In genomic region chr3:88622941-88623345, GRCm38 (mm10) we compare ENCODE assay signal across 9 mouse cellular contexts. TPM values are rescaled to one million over a fixed set of nuclear protein-coding genes. Genes with fewer than 3 reads are reported as not detected.
DNase-seq lines count a peak whose midpoint lies in the region; ATAC-seq lines count a peak whose summit lies in the region.
"Had no signal": no experiment of that assay in that cellular context is flagged by ENCODE, and none has a peak within 500 bp of the region (broad histone marks: within the 10 kb centered on the region; RNA-seq: fewer than 3 reads in every experiment).

No protein-coding gene starts in this region.

- peak overlapping the region; percentile 77 for H3K4me3 ChIP-seq in forebrain, embryonic 15.5 days
- peak overlapping the region; percentile 93 for H3K4me3 ChIP-seq in intestine, embryonic 15.5 days (replicated peaks)

- H3K36me3 ChIP-seq in forebrain, embryonic 15.5 days = peaks cover 7% of the 10 kb centered on the region; the same call in 1 of the 2 replicates
- H3K36me3 ChIP-seq in intestine, embryonic 15.5 days = no peaks in the 10 kb centered on the region

- no peak for DNase-seq in frontal cortex, postnatal 14 days (ENCODE audit: low spot score in 2 of 2)
- peak; percentile 10 for DNase-seq in T-cell, adult 2 months (ENCODE audit: low spot score)
- peak; percentile 68 for DNase-seq in lung, postnatal 36 days
- DNase-seq in thymus, postnatal 0 days (ENCODE audit: low spot score) = peak; percentile 50
- DNase-seq in left cerebral cortex, postnatal 36 days (ENCODE audit: low spot score in 2 of 2) = no peak

- H3K9ac ChIP-seq in forebrain, embryonic 15.5 days (replicated peaks) = peak overlapping the region; percentile 88
- peak overlapping the region; percentile 95 for H3K9ac ChIP-seq in intestine, embryonic 15.5 days

- ATAC-seq in frontal cortex, adult (ENCODE audit: low TSS enrichment) = peak; percentile 18; the same call in 1 of the 2 replicates
- peak; percentile 66 for ATAC-seq in forebrain, embryonic 15.5 days (replicated peaks)
- ATAC-seq in intestine, embryonic 15.5 days = peak; percentile 40; the same call in 1 of the 2 replicates

- no peaks in the 10 kb centered on the region for H3K9me3 ChIP-seq in forebrain, embryonic 15.5 days
- no peaks in the 10 kb centered on the region for H3K9me3 ChIP-seq in intestine, embryonic 15.5 days

- H3K27me3 ChIP-seq in forebrain, embryonic 15.5 days = no peaks in the 10 kb centered on the region
- no peaks in the 10 kb centered on the region for H3K27me3 ChIP-seq in intestine, embryonic 15.5 days (replicated peaks)
- H3K27me3 ChIP-seq: Patski had no signal

- WGBS in forebrain, embryonic 15.5 days = 0% methylated on average over 6 of the region's 6 CpGs
- 0% methylated on average over 6 of the region's 6 CpGs for WGBS in intestine, embryonic 15.5 days

- intact Hi-C loops in left cerebral cortex, postnatal 36 days (cut with DNase I) = loop anchor here (1.0 kb wide), 1 partner anchor 8 kb away; no protein-coding TSS in a partner anchor

- peak overlapping the region; percentile 97 for H3K27ac ChIP-seq in forebrain, embryonic 15.5 days (replicated peaks)
- peak overlapping the region; percentile 95 for H3K27ac ChIP-seq in intestine, embryonic 15.5 days

- peak overlapping the region; percentile 91 for H3K4me2 ChIP-seq in forebrain, embryonic 15.5 days (replicated peaks)
- H3K4me2 ChIP-seq in intestine, embryonic 15.5 days (replicated peaks) = peak overlapping the region; percentile 79

- H3K4me1 ChIP-seq in forebrain, embryonic 15.5 days = peaks cover 49% of the 10 kb centered on the region
- peaks cover 36% of the 10 kb centered on the region for H3K4me1 ChIP-seq in intestine, embryonic 15.5 days (replicated peaks)

RNA-seq across cellular contexts. Expression of gene Arhgef2, which starts 17.2 kb away (rescaled TPM):
- 192 and 193 TPM in 2 replicates for polyA plus RNA-seq in forebrain, embryonic 15.5 days (2015; fragmentation: Nextera tagmentation; extraction: Ambion mirVana)
- 60.4 and 61.2 TPM in 2 replicates for polyA plus RNA-seq in intestine, embryonic 15.5 days (2015; fragmentation: Nextera tagmentation; extraction: Ambion mirVana)
- 64.2 and 94.5 TPM in 2 replicates for polyA plus RNA-seq in thymus, postnatal 0 days (2015; fragmentation: Nextera tagmentation; extraction: Ambion mirVana)
- total RNA-seq in left cerebral cortex, postnatal 36 days (2021) = 100 to 1,000 TPM; 250 to 281 TPM

RNA-seq across cellular contexts. Expression of gene Rxfp4, which starts 30.0 kb away (rescaled TPM):
- not detected in 2 replicates for polyA plus RNA-seq in forebrain, embryonic 15.5 days (2015; fragmentation: Nextera tagmentation; extraction: Ambion mirVana)
- polyA plus RNA-seq in intestine, embryonic 15.5 days (2015; fragmentation: Nextera tagmentation; extraction: Ambion mirVana) = not detected in 2 replicates
- polyA plus RNA-seq in thymus, postnatal 0 days (2015; fragmentation: Nextera tagmentation; extraction: Ambion mirVana) = not detected in 2 replicates
- total RNA-seq in left cerebral cortex, postnatal 36 days (2021) = not detected
- polyA plus RNA-seq: Patski had no signal

RNA-seq across cellular contexts. Expression of gene Ssr2, which starts 47.3 kb away (rescaled TPM):
- polyA plus RNA-seq in forebrain, embryonic 15.5 days (2015; fragmentation: Nextera tagmentation; extraction: Ambion mirVana) = 133 and 134 TPM in 2 replicates
- polyA plus RNA-seq in intestine, embryonic 15.5 days (2015; fragmentation: Nextera tagmentation; extraction: Ambion mirVana) = 338 and 390 TPM in 2 replicates
- 206 and 212 TPM in 2 replicates for polyA plus RNA-seq in thymus, postnatal 0 days (2015; fragmentation: Nextera tagmentation; extraction: Ambion mirVana)
- total RNA-seq in left cerebral cortex, postnatal 36 days (2021) = 10 to 100 TPM; 90.4 to 94.5 TPM

Comparison
In these comparisons a context has a peak if more than half of its experiments do, and no peak if none do; other contexts are left out.
1. DNase-seq: peak in T-cell, adult 2 months (single experiment), lung, postnatal 36 days (single experiment) and thymus, postnatal 0 days (single experiment); none in frontal cortex, postnatal 14 days (0 of 2) and left cerebral cortex, postnatal 36 days (0 of 2).
2. Peak in every context shown above with its lines, with median percentiles within 50 percentile points of each other: ATAC-seq.